Mouse (Mus musculus) forebrain, embryonic 16.5 days (tissue): Measurements from ENCODE around the gene Zfp354a. TPM values are rescaled to one million over a fixed set of nuclear protein-coding genes. Genes with fewer than 3 reads are reported as not detected.
"Not testable (repeated sequence)": the region's sequence is repeated elsewhere in the genome, so short reads cannot be mapped to it uniquely, and the experiment has no call there.

Source experiments
- ATAC-seq: fragments of 200-750 bp; cut with Nextera tagmentation; 2 replicates; pipeline ENCODE4 v1.8.0; 2017; ENCODE audit warnings: mild to moderate bottlenecking, moderate library complexity
- H3K27ac ChIP-seq: fragments of 300-500 bp; sonication (generic); 2 replicates; pipeline ENCODE4 v1.5.1; 2014; ENCODE audit warnings: low read length, control low read depth
- H3K27me3 ChIP-seq: fragments of 300-500 bp; sonication (generic); replicated peaks from 2 replicates; pipeline ENCODE4 v1.6.1; 2014; ENCODE audit warnings: low read length; ENCODE audit not compliant: control insufficient read depth, insufficient read depth
- H3K36me3 ChIP-seq: fragments of 300-500 bp; sonication (generic); 2 replicates; pipeline ENCODE4 v1.6.1; 2014; ENCODE audit not compliant: control insufficient read depth, insufficient read depth
- H3K4me1 ChIP-seq: fragments of 300-500 bp; sonication (generic); replicated peaks from 2 replicates; pipeline ENCODE4 v1.6.1; 2014; ENCODE audit warnings: low read length; ENCODE audit not compliant: control insufficient read depth, insufficient read depth
- H3K4me2 ChIP-seq: fragments of 300-500 bp; sonication (generic); 2 replicates; pipeline ENCODE4 v1.6.1; 2014; ENCODE audit warnings: mild to moderate bottlenecking, low read length, control low read depth
- H3K4me3 ChIP-seq: fragments of 300-500 bp; sonication (generic); replicated peaks from 2 replicates; pipeline ENCODE4 v1.5.1; 2014; ENCODE audit warnings: mild to moderate bottlenecking, low read length, control low read depth
- H3K9ac ChIP-seq: fragments of 300-500 bp; sonication (generic); replicated peaks from 2 replicates; pipeline ENCODE4 v1.6.1; 2014; ENCODE audit warnings: low read depth, low read length, control low read depth
- H3K9me3 ChIP-seq: fragments of 300-500 bp; sonication (generic); 2 replicates; pipeline ENCODE4 v1.6.1; 2016; ENCODE audit warnings: low read length; ENCODE audit not compliant: control insufficient read depth
- WGBS: fragments of 180-500 bp; shearing (Covaris S2); extraction: QIAGEN DNeasy Blood & Tissue Kit; methylation state at CpG from one replicate; pipeline ENCODE4 v1.1.7; 2014; 5-methylcytosine and 5-hydroxymethylcytosine counted together
- polyA plus RNA-seq: library from polyadenylated mRNA; unstranded; fragments of >200 nt; fragmentation: Nextera tagmentation; extraction: Ambion mirVana; gene quantifications from 2 replicates; pipeline ENCODE4 v1.2.1, GENCODE M21; 2015

Zfp354a gene
- polyA plus RNA-seq, 1 experiment from 2014 or later: 14.7 TPM

- not testable (repeated sequence) for H3K4me1 ChIP-seq, H3K9me3 ChIP-seq
- WGBS: 80% methylated on average over 3 of the region's 3 CpGs
These were observed 14.3 kb upstream of the Zfp354a start for GRCm38 (mm10) chr11:51044776-51045175.

GRCm38 (mm10) chr11:51047809-51048208 lies 11.2 kb upstream of the Zfp354a start, which contains the start of gene Olfr1375:
Gene Olfr1375, plus strand, starts transcription at chr11:51048109.
- H3K27ac ChIP-seq, H3K4me3 ChIP-seq, H3K9ac ChIP-seq, H3K4me1 ChIP-seq, H3K4me2 ChIP-seq, H3K9me3 ChIP-seq, ATAC-seq, H3K36me3 ChIP-seq, H3K27me3 ChIP-seq: not testable (repeated sequence)
- WGBS: 77% methylated on average over 3 of the region's 3 CpGs

More at GRCm38 (mm10) chr11:51044776-51045175, 14.3 kb upstream of the Zfp354a start:
- H3K27ac ChIP-seq, ATAC-seq, H3K36me3 ChIP-seq, H3K9ac ChIP-seq, H3K4me3 ChIP-seq, H3K4me2 ChIP-seq, H3K27me3 ChIP-seq: not testable (repeated sequence)

DNA sequence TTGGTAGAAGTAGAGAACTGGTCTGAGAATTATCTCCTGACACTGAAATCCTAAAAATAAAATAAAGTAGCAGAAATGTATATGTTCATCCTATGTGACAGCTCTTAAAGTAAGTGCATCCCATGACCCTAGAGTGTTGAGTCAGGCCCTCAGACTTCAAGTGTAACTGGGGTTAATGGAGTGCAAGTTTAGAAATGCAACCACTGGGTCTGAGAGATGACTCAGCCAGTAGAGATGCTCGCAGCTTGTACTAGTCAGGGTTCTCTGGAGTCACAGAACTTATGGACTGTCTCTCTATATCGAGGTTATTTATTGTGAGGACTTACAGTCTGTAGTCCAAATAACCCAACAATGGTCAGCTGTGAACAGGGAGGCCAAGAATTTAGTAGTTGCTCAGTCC lies 7.4 kb upstream of the Zfp354a start:
- H3K27ac ChIP-seq: no peak overlapping the region
- H3K27me3 ChIP-seq: no peaks in the 10 kb centered on the region
- ATAC-seq: no peak
- H3K4me2 ChIP-seq: no peak overlapping the region
- no peak overlapping the region for H3K4me3 ChIP-seq
- H3K4me1 ChIP-seq: no peaks in the 10 kb centered on the region
- no peaks in the 10 kb centered on the region for H3K36me3 ChIP-seq
- WGBS: 70% methylated on average over 2 of the region's 2 CpGs
- no peaks in the 10 kb centered on the region for H3K9me3 ChIP-seq
- no peak overlapping the region for H3K9ac ChIP-seq

DNA sequence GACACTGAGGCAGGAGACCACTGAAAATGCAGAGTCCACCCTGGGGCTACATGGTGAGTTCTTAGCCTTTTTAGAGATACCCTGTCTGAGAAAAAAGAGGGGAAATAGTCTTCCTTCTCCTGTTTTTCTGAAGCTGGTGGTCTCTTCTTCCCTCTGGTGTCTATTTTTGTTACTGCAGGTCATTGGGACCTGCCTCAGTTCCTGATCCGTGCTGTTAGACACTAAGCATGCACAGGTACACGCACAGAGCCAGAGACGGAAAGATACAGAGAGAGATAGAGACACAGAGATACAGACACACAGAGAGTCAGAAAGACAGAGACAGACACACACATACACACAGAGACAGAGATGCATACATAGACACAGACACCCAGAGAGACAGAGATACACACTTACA lies 5.8 kb upstream of the Zfp354a start:
- Histone ChIP-seq H3K27me3 (no peaks in the 10 kb centered on the region), H3K4me1 (no peaks in the 10 kb centered on the region), H3K27ac (no peak overlapping the region), H3K4me3 (no peak overlapping the region), H3K9me3 (no peaks in the 10 kb centered on the region), H3K9ac (no peak overlapping the region), H3K36me3 (no peaks in the 10 kb centered on the region), H3K4me2 (no peak overlapping the region)
- no peak for ATAC-seq
- 64% methylated on average over 3 of the region's 3 CpGs for WGBS

DNA sequence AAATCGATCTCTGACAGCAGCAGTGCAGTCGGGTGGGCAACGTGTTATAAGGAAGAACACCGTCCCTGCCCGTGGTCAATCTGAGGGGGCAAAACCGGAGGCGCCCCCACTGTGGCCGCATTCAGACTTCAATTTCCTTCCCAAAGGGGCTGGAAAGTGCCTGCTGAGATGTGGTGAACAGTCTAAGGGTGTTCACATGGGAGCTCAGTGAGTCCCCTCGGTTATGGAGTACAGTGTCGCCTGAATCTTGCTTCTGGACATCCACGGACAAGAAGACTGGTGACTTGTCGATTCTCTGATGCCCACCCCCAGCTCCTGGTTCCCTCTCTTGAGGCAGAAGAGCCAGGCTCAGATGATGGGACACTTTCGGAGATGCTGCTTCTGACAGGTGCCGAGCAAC lies 583 bp downstream of the Zfp354a start:
- H3K4me1 ChIP-seq: peaks cover 13% of the 10 kb centered on the region
- peak overlapping the region; percentile 93 for H3K4me3 ChIP-seq
- H3K9ac ChIP-seq: peak overlapping the region; percentile 90
- H3K27me3 ChIP-seq: no peaks in the 10 kb centered on the region
- H3K9me3 ChIP-seq: no peaks in the 10 kb centered on the region
- peak overlapping the region; percentile 91 for H3K4me2 ChIP-seq
- ATAC-seq: peak; percentile 53; the same call in 1 of the 2 replicates
- peaks cover 11% of the 10 kb centered on the region; the same call in 1 of the 2 replicates for H3K36me3 ChIP-seq
- H3K27ac ChIP-seq: no peak overlapping the region
- 13% methylated on average over 14 of the region's 14 CpGs for WGBS

DNA sequence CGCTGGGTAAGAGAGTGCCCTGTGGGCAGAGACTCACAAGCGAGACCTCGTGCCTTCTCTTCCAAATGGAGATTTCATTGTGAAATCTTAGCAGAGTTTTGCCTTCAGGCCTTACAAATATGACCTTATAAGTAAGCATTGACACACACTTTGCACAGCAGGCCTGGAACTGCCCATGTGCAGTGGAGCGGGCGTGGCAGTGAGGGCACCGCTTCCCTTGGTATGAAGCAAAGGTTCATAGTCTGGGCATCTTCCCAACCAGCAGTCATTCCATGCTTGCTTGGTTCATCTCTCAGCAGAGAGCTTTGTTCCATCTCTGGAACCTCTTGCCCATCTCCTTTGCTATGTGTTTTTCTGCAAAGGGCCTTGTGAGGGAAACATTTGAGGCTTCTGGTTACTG lies 1.9 kb downstream of the Zfp354a start:
- no peak overlapping the region for H3K9ac ChIP-seq
- H3K4me1 ChIP-seq: peaks cover 13% of the 10 kb centered on the region
- H3K9me3 ChIP-seq: no peaks in the 10 kb centered on the region
- H3K4me3 ChIP-seq: no peak overlapping the region
- H3K36me3 ChIP-seq: peaks cover 12% of the 10 kb centered on the region; the same call in 1 of the 2 replicates
- 91% methylated on average over 6 of the region's 6 CpGs for WGBS
- H3K27ac ChIP-seq: no peak overlapping the region
- H3K4me2 ChIP-seq: no peak overlapping the region
- no peak for ATAC-seq
- no peaks in the 10 kb centered on the region for H3K27me3 ChIP-seq

DNA sequence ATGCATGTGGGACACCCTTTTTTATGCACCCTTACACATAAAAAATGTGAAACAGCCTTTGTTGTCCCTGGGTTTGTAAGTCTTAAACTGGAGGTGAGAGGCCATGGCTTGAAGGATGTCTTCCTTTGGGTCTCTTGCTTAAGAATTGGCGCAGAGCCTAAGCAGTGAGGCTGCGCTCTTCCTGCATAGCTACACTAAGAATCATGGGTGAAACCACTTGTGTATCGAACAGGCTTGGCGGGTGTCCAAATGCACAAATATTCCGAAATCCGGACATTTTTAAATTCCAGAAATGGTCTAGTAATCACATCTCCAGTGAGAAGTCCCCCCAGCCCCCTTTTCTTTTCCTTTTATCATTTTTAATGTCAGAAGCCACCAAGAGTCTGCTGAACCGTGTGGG lies 4.2 kb downstream of the Zfp354a start:
- WGBS: 94% methylated on average over 7 of the region's 7 CpGs
- peaks cover 13% of the 10 kb centered on the region for H3K4me1 ChIP-seq
- no peak overlapping the region for H3K4me2 ChIP-seq
- H3K36me3 ChIP-seq: peaks cover 22% of the 10 kb centered on the region
- H3K27ac ChIP-seq: no peak overlapping the region
- H3K9ac ChIP-seq: no peak overlapping the region
- H3K9me3 ChIP-seq: no peaks in the 10 kb centered on the region
- no peak overlapping the region for H3K4me3 ChIP-seq
- no peaks in the 10 kb centered on the region for H3K27me3 ChIP-seq
- ATAC-seq: no peak

- Histone ChIP-seq H3K9me3 (no peaks in the 10 kb centered on the region), H3K27me3 (no peaks in the 10 kb centered on the region), H3K9ac (no peak overlapping the region), H3K4me2 (no peak overlapping the region), H3K27ac (no peak overlapping the region), H3K36me3 (peaks cover 28% of the 10 kb centered on the region), H3K4me1 (peaks cover 13% of the 10 kb centered on the region), H3K4me3 (no peak overlapping the region)
- no peak for ATAC-seq
- 96% methylated on average over 8 of the region's 8 CpGs for WGBS
These were observed 4.8 kb downstream of the Zfp354a start for GRCm38 (mm10) chr11:51063841-51064240.

- H3K4me1 ChIP-seq: no peaks in the 10 kb centered on the region
- no peaks in the 10 kb centered on the region for H3K27me3 ChIP-seq
- H3K4me2 ChIP-seq: no peak overlapping the region
- no peak for ATAC-seq
- no peak overlapping the region for H3K4me3 ChIP-seq
- H3K36me3 ChIP-seq: no peaks in the 10 kb centered on the region
- H3K9me3 ChIP-seq: no peaks in the 10 kb centered on the region
- H3K27ac ChIP-seq: no peak overlapping the region
- WGBS: 47% methylated on average over 7 of the region's 7 CpGs
- no peak overlapping the region for H3K9ac ChIP-seq
These were observed 25.5 kb downstream of the Zfp354a start for GRCm38 (mm10) chr11:51084527-51084926.

DNA sequence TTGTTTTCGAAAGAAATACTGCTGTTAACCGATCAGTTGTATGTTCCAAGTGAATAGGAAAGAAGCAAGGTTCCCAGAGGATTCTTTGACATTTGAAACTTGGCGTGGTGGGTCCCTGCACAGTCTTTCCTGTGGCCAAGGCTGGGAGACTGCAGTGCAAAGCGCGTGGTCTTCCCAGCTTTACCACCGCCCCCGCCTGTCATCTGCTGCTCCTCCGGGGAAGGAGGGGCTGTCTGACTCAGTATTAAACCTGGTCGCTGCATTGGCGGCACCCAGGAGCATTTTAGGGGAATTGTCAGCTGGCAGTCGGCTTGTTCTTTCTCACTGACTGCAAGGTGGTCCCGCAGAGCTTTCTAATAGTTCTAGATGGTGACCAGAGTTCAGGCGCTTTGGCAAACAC lies 26.2 kb downstream of the Zfp354a start:
- WGBS: 67% methylated on average over 13 of the region's 13 CpGs
- no peaks in the 10 kb centered on the region for H3K36me3 ChIP-seq
- H3K4me1 ChIP-seq: no peaks in the 10 kb centered on the region
- H3K9me3 ChIP-seq: no peaks in the 10 kb centered on the region
- no peak for ATAC-seq
- H3K9ac ChIP-seq: no peak overlapping the region
- no peaks in the 10 kb centered on the region for H3K27me3 ChIP-seq
- H3K4me3 ChIP-seq: no peak overlapping the region
- H3K27ac ChIP-seq: no peak overlapping the region
- no peak overlapping the region for H3K4me2 ChIP-seq
